Mouse (Mus musculus) CH12.LX (cell line): ENCODE results near the gene Cux1.

Experiments used
- CTCF ChIP-seq, 2 experiments: IDR thresholded peaks in 1 of 2; conservative IDR thresholded peaks in 1 of 2; 2 replicates each; pipeline ENCODE4 v1.5.1; 2011 to 2012; ENCODE audit warnings: low read depth in 2 of 2, low read length in 2 of 2, improper control_type of control experiment in 1 of 2, inconsistent platforms in 1 of 2, mild to moderate bottlenecking in 1 of 2, moderate library complexity in 1 of 2
- EP300 ChIP-seq: IDR thresholded peaks from 2 replicates; pipeline ENCODE4 v1.6.1; 2011; ENCODE audit warnings: low read length, improper control_type of control experiment
- HCFC1 ChIP-seq: IDR thresholded peaks from 2 replicates; pipeline ENCODE4 v1.6.1; 2012; ENCODE audit warnings: low read depth, mild to moderate bottlenecking, inconsistent platforms, low read length, improper control_type of control experiment
- JUND ChIP-seq: conservative IDR thresholded peaks from 2 replicates; pipeline ENCODE4 v1.6.1; 2011; ENCODE audit warnings: low read depth, low read length, improper control_type of control experiment
- MYC ChIP-seq: IDR thresholded peaks from 2 replicates; pipeline ENCODE4 v1.6.1; 2011; ENCODE audit warnings: low read depth, mild to moderate bottlenecking, improper control_type of control experiment, low read length
- POLR2A ChIP-seq: IDR thresholded peaks from 2 replicates; pipeline ENCODE4 v1.6.1; 2011; ENCODE audit warnings: low read depth, mild to moderate bottlenecking, improper control_type of control experiment, low read length
- USF2 ChIP-seq: conservative IDR thresholded peaks from 2 replicates; pipeline ENCODE4 v1.6.1; 2011; ENCODE audit warnings: low read depth, low read length, improper control_type of control experiment
- ZNF384 ChIP-seq: IDR thresholded peaks from 2 replicates; pipeline ENCODE4 v1.6.1; 2012; ENCODE audit warnings: low read depth, low read length, improper control_type of control experiment, inconsistent platforms

DNA sequence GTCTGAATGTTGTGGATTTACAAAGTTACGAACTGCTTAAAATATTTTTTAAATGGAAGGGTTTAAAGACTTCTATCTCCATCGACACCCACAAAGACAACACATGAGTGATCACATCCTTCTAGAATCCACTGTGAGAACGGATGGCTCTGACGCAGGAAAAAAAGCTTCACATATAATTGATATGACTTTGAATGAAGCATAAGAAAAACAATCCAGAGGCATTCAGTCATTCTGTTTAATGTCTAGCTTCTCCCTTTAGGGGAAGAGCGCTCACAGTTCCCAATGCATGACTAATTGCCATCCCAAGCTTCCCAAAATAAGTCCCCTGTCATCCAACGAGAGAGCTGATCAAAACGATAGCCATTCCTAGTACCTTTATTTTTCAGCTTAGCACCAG, 2.9 kb upstream of the Cux1 start:
- TF ChIP-seq POLR2A = no peak
- no peak for TF ChIP-seq CTCF (conservative IDR thresholded peaks at IDR 0.05 in 1 of 2, IDR thresholded peaks at IDR 0.05 in 1 of 2; ENCODE audit: low read depth in 2 of 2, low read length in 2 of 2)
- no peak for TF ChIP-seq MYC
- TF ChIP-seq ZNF384 = no peak
- no peak for TF ChIP-seq EP300
- TF ChIP-seq HCFC1 = no peak
- TF ChIP-seq USF2 = no peak
- TF ChIP-seq JUND = no peak
